Mouse (Mus musculus): ENCODE measurements around the gene Shc2. TPM values are rescaled to one million over a fixed set of nuclear protein-coding genes. Genes with fewer than 3 reads are reported as not detected.

Shc2 gene
- 63.2 and 63.8 TPM in 2 replicates for polyA plus RNA-seq (2012; rRNA removed)

GRCm38 (mm10) chr10:79637128-79638110 lies at the start of gene Shc2:
Gene Shc2 (minus strand): TSS chr10:79637918.

GRCm38 (mm10) chr10:79681591-79682245 lies 44.0 kb upstream of the Shc2 start, which contains the start of gene Cdc34:
Gene Cdc34 (plus strand): TSS chr10:79682195.

DNA sequence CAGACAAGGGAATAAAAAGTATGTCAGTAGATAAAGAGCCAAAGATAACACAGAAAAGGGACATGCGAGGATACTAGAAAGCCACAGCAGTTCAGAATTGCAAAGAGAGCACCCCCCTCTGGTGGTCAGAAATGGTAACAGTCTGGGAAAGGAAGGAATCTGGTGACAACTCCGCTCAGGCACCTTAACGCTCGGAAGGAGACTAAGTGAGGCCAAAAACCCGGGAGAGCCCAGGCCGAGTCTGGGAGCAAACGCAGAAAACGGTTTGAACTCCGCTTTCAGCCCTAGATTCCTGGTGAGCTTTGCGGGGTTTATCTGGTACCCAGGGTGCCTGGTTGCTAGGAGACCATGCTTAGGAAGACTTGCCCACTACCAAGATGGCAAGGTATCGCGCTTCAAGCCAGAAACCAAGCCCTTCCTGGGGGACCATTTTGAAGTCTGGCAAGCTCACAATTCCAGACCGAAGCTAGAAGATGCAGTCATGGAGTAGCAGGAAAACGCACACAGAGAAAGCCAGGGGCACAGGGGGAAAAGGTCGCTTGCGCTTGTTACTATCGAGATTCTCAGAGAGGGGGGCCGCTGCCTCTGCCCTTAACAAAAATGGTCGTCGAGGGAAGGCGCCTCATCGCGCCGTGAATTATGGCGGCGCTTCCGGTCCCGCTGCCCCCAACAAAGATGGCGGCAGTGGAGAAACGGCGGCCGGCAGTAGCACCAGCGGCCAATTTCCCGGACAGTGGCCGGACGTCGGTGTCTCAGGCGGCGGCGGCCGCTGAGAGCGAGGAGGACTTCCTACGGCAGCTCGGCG lies 31.3 kb upstream of the Shc2 start, which contains the start of gene Tpgs1:
TSS of gene Tpgs1 (plus strand) at position 599 of the 805 bp plus-strand sequence.

GRCm38 (mm10) chr10:79664131-79664665 lies 26.5 kb upstream of the Shc2 start, which contains the start of gene Madcam1:
Gene Madcam1 (plus strand): TSS chr10:79664559.

GRCm38 (mm10) chr10:79645711-79646110 lies 8.0 kb upstream of the Shc2 start, which contains the start of gene Odf3l2:
Gene Odf3l2 (minus strand): TSS chr10:79645738.

GRCm38 (mm10) chr10:79613578-79614304 lies 24.0 kb downstream of the Shc2 start, which contains the start of gene C2cd4c:
Gene C2cd4c (minus strand): TSS chr10:79614025.

DNA sequence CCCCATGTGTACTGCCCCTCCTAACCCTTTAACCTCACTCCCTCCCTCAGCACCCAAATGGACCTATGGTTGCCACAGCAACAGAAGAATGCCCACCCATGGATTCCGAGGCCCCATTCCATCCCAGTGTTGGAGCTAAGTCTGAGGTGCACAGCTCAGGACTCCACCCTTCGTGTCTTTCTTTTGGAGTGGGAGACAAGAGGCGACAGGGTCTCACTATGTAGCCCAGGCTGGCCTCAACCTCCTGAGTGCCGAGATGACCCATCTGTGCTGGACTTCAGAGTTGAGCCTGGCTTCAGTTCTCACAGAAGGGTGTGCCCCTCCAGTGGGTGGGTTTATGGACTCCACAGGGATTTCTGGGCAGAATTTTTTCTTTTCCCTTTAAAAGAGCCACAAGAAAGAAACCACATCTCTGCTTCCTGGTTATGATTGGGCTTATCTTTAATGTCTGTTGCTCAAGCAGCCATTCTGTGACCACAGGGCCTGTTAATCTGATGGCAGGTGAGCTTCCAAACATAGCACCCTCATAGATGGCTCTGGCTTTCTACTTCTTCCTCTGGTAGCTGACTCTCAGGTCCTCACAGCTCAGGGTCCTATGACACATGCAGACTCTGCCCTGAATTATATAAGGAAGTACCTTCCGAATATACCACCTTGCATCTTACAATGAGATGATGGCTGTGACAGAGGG lies 50.5 kb downstream of the Shc2 start, which contains the start of gene Theg:
TSS of gene Theg (minus strand) at position 271 of the 691 bp plus-strand sequence.

Other genes with a start within 250 kb of the Shc2 start
- gene Vmn2r83, start 169.2 kb downstream of the Shc2 start, polyA plus RNA-seq (2012; rRNA removed) = not detected in 2 replicates
- gene Plpp2, start 104.1 kb downstream of the Shc2 start, polyA plus RNA-seq (2012; rRNA removed) = 10.9 and 12.4 TPM in 2 replicates
- 106 and 121 TPM in 2 replicates for gene Mier2, start 82.7 kb downstream of the Shc2 start, polyA plus RNA-seq (2012; rRNA removed)
- 0.09 TPM in 1 of 2 replicates, not detected in the other for gene Theg, start 50.6 kb downstream of the Shc2 start, polyA plus RNA-seq (2012; rRNA removed)
- 16.1 and 17.1 TPM in 2 replicates for gene C2cd4c, start 23.9 kb downstream of the Shc2 start, polyA plus RNA-seq (2012; rRNA removed)
- gene Odf3l2, start 7.8 kb upstream of the Shc2 start, polyA plus RNA-seq (2012; rRNA removed) = 0.11 and 0.18 TPM in 2 replicates
- 0.33 and 0.56 TPM in 2 replicates for gene Madcam1, start 26.6 kb upstream of the Shc2 start, polyA plus RNA-seq (2012; rRNA removed)
- 64.1 and 65.6 TPM in 2 replicates for gene Tpgs1, start 31.5 kb upstream of the Shc2 start, polyA plus RNA-seq (2012; rRNA removed)
- gene Cdc34, start 44.3 kb upstream of the Shc2 start, polyA plus RNA-seq (2012; rRNA removed) = 85.1 and 93.1 TPM in 2 replicates
- gene Gzmm, start 51.1 kb upstream of the Shc2 start, polyA plus RNA-seq (2012; rRNA removed) = 2.0 and 2.2 TPM in 2 replicates
- 919 and 923 TPM in 2 replicates for gene Bsg, start 66.6 kb upstream of the Shc2 start, polyA plus RNA-seq (2012; rRNA removed)
- gene Hcn2, start 78.7 kb upstream of the Shc2 start, polyA plus RNA-seq (2012; rRNA removed) = 22.0 and 26.6 TPM in 2 replicates
- gene Polrmt, start 108.7 kb upstream of the Shc2 start, polyA plus RNA-seq (2012; rRNA removed) = 53.8 and 57.3 TPM in 2 replicates
- 1.0 and 1.1 TPM in 2 replicates for gene Fgf22, start 117.2 kb upstream of the Shc2 start, polyA plus RNA-seq (2012; rRNA removed)
- gene Rnf126, start 129.0 kb upstream of the Shc2 start, polyA plus RNA-seq (2012; rRNA removed) = 118 and 136 TPM in 2 replicates
- 3.5 and 4.5 TPM in 2 replicates for gene Fstl3, start 139.4 kb upstream of the Shc2 start, polyA plus RNA-seq (2012; rRNA removed)
- 0.26 and 0.39 TPM in 2 replicates for gene Prss57, start 153.0 kb upstream of the Shc2 start, polyA plus RNA-seq (2012; rRNA removed)
- 177 and 219 TPM in 2 replicates for gene Palm, start 155.7 kb upstream of the Shc2 start, polyA plus RNA-seq (2012; rRNA removed)
- gene Misp, start 183.1 kb upstream of the Shc2 start, polyA plus RNA-seq (2012; rRNA removed) = 0.54 and 0.57 TPM in 2 replicates
- gene Ptbp1, start 216.5 kb upstream of the Shc2 start, polyA plus RNA-seq (2012; rRNA removed) = 82.1 and 86.6 TPM in 2 replicates
- 15.8 and 16.7 TPM in 2 replicates for gene Prtn3, start 236.6 kb upstream of the Shc2 start, polyA plus RNA-seq (2012; rRNA removed)
- 680 and 811 TPM in 2 replicates for gene Plppr3, start 236.7 kb upstream of the Shc2 start, polyA plus RNA-seq (2012; rRNA removed)
- not detected in 2 replicates for gene Elane, start 248.3 kb upstream of the Shc2 start, polyA plus RNA-seq (2012; rRNA removed)

All from central nervous system, embryonic 18 days (tissue).